Mouse (Mus musculus) embryonic facial prominence, embryonic 14.5 days (tissue): ENCODE results near the gene Fam72a. TPM values are rescaled to one million over a fixed set of nuclear protein-coding genes. Genes with fewer than 3 reads are reported as not detected.
"Not testable (repeated sequence)": the region's sequence is repeated elsewhere in the genome, so short reads cannot be mapped to it uniquely, and the experiment has no call there.

Experiments
- ATAC-seq: fragments of 200-750 bp; cut with Nextera tagmentation; 2 replicates; pipeline ENCODE4 v1.8.0; 2017; ENCODE audit warnings: low read depth, moderate number of reproducible peaks, moderate TSS enrichment
- DNase-seq: peaks from one replicate; pipeline ENCODE4 v3.0.0-alpha.2; 2015; ENCODE audit warnings: low spot score
- H3K27ac ChIP-seq: fragments of 300-500 bp; sonication (generic); replicated peaks from 2 replicates; pipeline ENCODE4 v1.5.1; 2014; ENCODE audit warnings: low read depth, mild to moderate bottlenecking, low read length, moderate library complexity
- H3K27me3 ChIP-seq: fragments of 300-500 bp; sonication (generic); replicated peaks from 2 replicates; pipeline ENCODE4 v1.6.1; 2014; ENCODE audit warnings: low read length; ENCODE audit not compliant: control insufficient read depth, insufficient read depth
- H3K36me3 ChIP-seq: fragments of 300-500 bp; sonication (generic); 2 replicates; pipeline ENCODE4 v1.6.1; 2014; ENCODE audit warnings: low read length, mixed read lengths; ENCODE audit not compliant: control insufficient read depth, insufficient read depth
- H3K4me1 ChIP-seq: fragments of 300-500 bp; sonication (generic); 2 replicates; pipeline ENCODE4 v1.6.1; 2014; ENCODE audit warnings: antibody characterized with exemption, low read length; ENCODE audit not compliant: control insufficient read depth, insufficient read depth
- H3K4me2 ChIP-seq: fragments of 300-500 bp; sonication (generic); 2 replicates; pipeline ENCODE4 v1.6.1; 2014; ENCODE audit warnings: low read depth, mild to moderate bottlenecking, low read length, moderate library complexity, mixed read lengths
- H3K4me3 ChIP-seq: fragments of 300-500 bp; sonication (generic); 2 replicates; pipeline ENCODE4 v1.5.1; 2014; ENCODE audit warnings: low read depth, mild to moderate bottlenecking, low read length
- H3K9ac ChIP-seq: fragments of 300-500 bp; sonication (generic); 2 replicates; pipeline ENCODE4 v1.6.1; 2014; ENCODE audit warnings: low read depth, mild to moderate bottlenecking, low read length, moderate library complexity, mixed read lengths
- H3K9me3 ChIP-seq: fragments of 300-500 bp; sonication (generic); 2 replicates; pipeline ENCODE4 v1.6.1; 2016; ENCODE audit warnings: low read length; ENCODE audit not compliant: control insufficient read depth
- WGBS: fragments of 180-500 bp; shearing (Covaris S2); extraction: QIAGEN DNeasy Blood & Tissue Kit; methylation state at CpG from one replicate; pipeline ENCODE4 v1.1.7; 2014; 5-methylcytosine and 5-hydroxymethylcytosine counted together
- polyA plus RNA-seq: library from polyadenylated mRNA; unstranded; fragments of >200 nt; fragmentation: Nextera tagmentation; extraction: Ambion mirVana; gene quantifications from 2 replicates; pipeline ENCODE4 v1.2.1, GENCODE M21; 2014

Fam72a gene
- polyA plus RNA-seq, 1 experiment from 2014 or later, result 2.5 TPM

GRCm38 (mm10) chr1:131555042-131555812 lies 27.5 kb downstream of the Fam72a start:
- Histone ChIP-seq H3K9me3 (no peaks in the 10 kb centered on the region), H3K9ac (peak overlapping the region; percentile 63), H3K36me3 (no peaks in the 10 kb centered on the region), H3K27ac (peak overlapping the region; percentile 61), H3K4me2 (peak overlapping the region; percentile 45), H3K4me3 (no peak overlapping the region), H3K4me1 (peaks cover 4% of the 10 kb centered on the region; the same call in 1 of the 2 replicates), H3K27me3 (no peaks in the 10 kb centered on the region)
- DNase-seq (peak; percentile 93), ATAC-seq (peak; percentile 98)
- WGBS, result 3% methylated on average over 13 of the region's 13 CpGs

- ATAC-seq, result no peak
- no peak overlapping the region for H3K4me3 ChIP-seq
- DNase-seq, result no peak
- H3K9me3 ChIP-seq, result no peaks in the 10 kb centered on the region
- no peak overlapping the region for H3K4me2 ChIP-seq
- H3K27ac ChIP-seq, result no peak overlapping the region
- no peaks in the 10 kb centered on the region for H3K4me1 ChIP-seq
- no peaks in the 10 kb centered on the region for H3K27me3 ChIP-seq
- H3K36me3 ChIP-seq, result no peaks in the 10 kb centered on the region
- H3K9ac ChIP-seq, result no peak overlapping the region
Observed at GRCm38 (mm10) chr1:131560500-131560899, 32.8 kb downstream of the Fam72a start.

- Histone ChIP-seq H3K27me3 (no peaks in the 10 kb centered on the region), H3K9ac (no peak overlapping the region), H3K4me2 (no peak overlapping the region), H3K36me3 (no peaks in the 10 kb centered on the region), H3K9me3 (no peaks in the 10 kb centered on the region), H3K27ac (no peak overlapping the region), H3K4me3 (no peak overlapping the region), H3K4me1 (no peaks in the 10 kb centered on the region)
- 88% methylated on average over 2 of the region's 2 CpGs for WGBS
- DNase-seq (no peak), ATAC-seq (no peak)
Observed at GRCm38 (mm10) chr1:131562081-131562480, 34.4 kb downstream of the Fam72a start.

- H3K27ac ChIP-seq, H3K36me3 ChIP-seq, H3K9ac ChIP-seq, H3K4me1 ChIP-seq, H3K4me2 ChIP-seq, H3K4me3 ChIP-seq, H3K27me3 ChIP-seq, H3K9me3 ChIP-seq: not testable (repeated sequence)
- ATAC-seq (peak; percentile 44; the same call in 1 of the 2 replicates), DNase-seq (peak; percentile 32)
- WGBS, result 42% methylated on average over 11 of the region's 11 CpGs
Observed at GRCm38 (mm10) chr1:131566056-131566455, 38.4 kb downstream of the Fam72a start.

- no peak overlapping the region for H3K4me2 ChIP-seq
- ATAC-seq (no peak), DNase-seq (no peak)
- no peaks in the 10 kb centered on the region for H3K27me3 ChIP-seq
- no peak overlapping the region for H3K9ac ChIP-seq
- no peaks in the 10 kb centered on the region for H3K36me3 ChIP-seq
- no peak overlapping the region for H3K4me3 ChIP-seq
- H3K9me3 ChIP-seq, result no peaks in the 10 kb centered on the region
- H3K4me1 ChIP-seq, result no peaks in the 10 kb centered on the region
- WGBS, result 90% methylated on average over 6 of the region's 6 CpGs
- H3K27ac ChIP-seq, result no peak overlapping the region
Observed at GRCm38 (mm10) chr1:131569721-131570120, 42.0 kb downstream of the Fam72a start.

- no peak for ATAC-seq
- no peak overlapping the region for H3K4me3 ChIP-seq
- no peaks in the 10 kb centered on the region for H3K36me3 ChIP-seq
- no peak for DNase-seq
- no peak overlapping the region for H3K27ac ChIP-seq
- no peak overlapping the region for H3K4me2 ChIP-seq
- no peak overlapping the region for H3K9ac ChIP-seq
- no peaks in the 10 kb centered on the region for H3K4me1 ChIP-seq
- no peaks in the 10 kb centered on the region for H3K9me3 ChIP-seq
- WGBS, result 87% methylated on average over 4 of the region's 4 CpGs
- H3K27me3 ChIP-seq, result no peaks in the 10 kb centered on the region
Observed at GRCm38 (mm10) chr1:131570391-131570790, 42.7 kb downstream of the Fam72a start.

- DNase-seq (peak; percentile 45), ATAC-seq (no peak)
- 90% methylated on average over 14 of the region's 14 CpGs for WGBS
- no peaks in the 10 kb centered on the region for H3K27me3 ChIP-seq
- H3K9me3 ChIP-seq, result no peaks in the 10 kb centered on the region
- no peaks in the 10 kb centered on the region for H3K4me1 ChIP-seq
- no peak overlapping the region for H3K4me2 ChIP-seq
- H3K4me3 ChIP-seq, result no peak overlapping the region
- no peak overlapping the region for H3K27ac ChIP-seq
- no peaks in the 10 kb centered on the region for H3K36me3 ChIP-seq
- H3K9ac ChIP-seq, result no peak overlapping the region
Observed at GRCm38 (mm10) chr1:131573721-131574120, 46.0 kb downstream of the Fam72a start.

- Histone ChIP-seq H3K4me1 (no peaks in the 10 kb centered on the region), H3K4me2 (no peak overlapping the region), H3K9me3 (no peaks in the 10 kb centered on the region), H3K4me3 (no peak overlapping the region), H3K9ac (no peak overlapping the region), H3K27ac (no peak overlapping the region), H3K27me3 (no peaks in the 10 kb centered on the region), H3K36me3 (no peaks in the 10 kb centered on the region)
- ATAC-seq (0 out of 2 replicates have a peak, but pooled peaks have one; percentile 60), DNase-seq (peak; percentile 14)
- WGBS, result 71% methylated on average over 17 of the region's 17 CpGs
Observed at GRCm38 (mm10) chr1:131578943-131579680, 51.4 kb downstream of the Fam72a start.
